Mouse (Mus musculus) right cerebral cortex, postnatal 10 days (tissue): Measurements from ENCODE around the gene Map4.

Experiments used
- DNase-seq, 2 experiments: peaks; one replicate each; pipeline ENCODE4 v3.0.0; 2021; ENCODE audit warnings: low spot score in 2 of 2

Map4 gene

DNA sequence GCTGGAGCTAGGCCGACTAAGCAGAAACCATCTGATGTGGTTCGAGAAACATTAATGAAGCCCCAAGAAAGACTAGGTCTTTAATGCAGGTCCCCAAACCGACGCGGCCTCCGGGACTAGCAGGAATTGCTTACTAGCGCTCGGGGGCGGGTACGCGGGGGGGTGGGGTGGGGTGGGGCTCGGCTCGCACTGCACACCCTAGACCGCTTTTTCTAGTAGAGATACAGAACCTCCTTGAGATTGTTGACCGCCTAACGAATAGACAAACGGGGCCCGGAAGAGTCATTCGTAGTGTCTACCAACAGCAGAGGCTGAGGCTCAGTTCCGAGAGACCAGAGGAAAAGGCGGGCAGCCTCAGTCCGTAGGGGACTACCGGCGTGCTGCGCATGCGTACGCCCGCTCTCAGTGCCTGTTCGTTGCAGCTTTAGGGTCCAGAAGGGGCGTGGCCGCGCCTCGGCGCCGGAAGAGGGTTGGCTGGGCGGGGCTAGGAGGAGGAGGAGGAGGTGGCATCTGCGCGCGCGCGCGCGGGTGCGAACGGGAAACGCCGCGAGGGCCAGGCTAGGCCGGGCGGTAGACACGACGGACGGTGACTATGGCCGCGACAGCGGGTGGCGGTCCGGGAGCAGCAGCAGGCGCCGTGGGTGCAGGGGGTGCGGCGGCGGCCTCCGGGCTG, 200.4 kb downstream of the Map4 start:
- DNase-seq = peak; percentile 99 to 100

DNA sequence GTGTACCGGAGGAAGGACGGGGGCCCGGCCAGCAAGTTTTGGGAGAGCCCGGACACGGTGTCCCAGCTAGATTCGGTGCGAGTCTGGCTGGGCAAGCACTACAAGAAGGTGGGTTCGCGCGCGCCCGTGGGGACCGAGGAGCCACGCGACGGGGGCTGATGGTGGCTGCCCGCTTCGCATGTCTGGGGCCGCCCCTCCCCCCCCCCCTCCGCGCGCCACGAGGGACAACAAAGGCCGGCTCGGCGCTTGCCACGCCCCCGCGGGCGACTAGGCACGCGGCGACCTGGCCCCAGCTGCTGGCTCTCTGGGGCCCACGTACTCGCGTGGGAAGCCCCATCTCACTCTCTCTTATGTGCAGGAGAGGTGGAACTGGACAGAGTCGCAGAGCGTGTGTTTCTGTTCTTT, 200.9 kb downstream of the Map4 start:
- no peak for DNase-seq

DNA sequence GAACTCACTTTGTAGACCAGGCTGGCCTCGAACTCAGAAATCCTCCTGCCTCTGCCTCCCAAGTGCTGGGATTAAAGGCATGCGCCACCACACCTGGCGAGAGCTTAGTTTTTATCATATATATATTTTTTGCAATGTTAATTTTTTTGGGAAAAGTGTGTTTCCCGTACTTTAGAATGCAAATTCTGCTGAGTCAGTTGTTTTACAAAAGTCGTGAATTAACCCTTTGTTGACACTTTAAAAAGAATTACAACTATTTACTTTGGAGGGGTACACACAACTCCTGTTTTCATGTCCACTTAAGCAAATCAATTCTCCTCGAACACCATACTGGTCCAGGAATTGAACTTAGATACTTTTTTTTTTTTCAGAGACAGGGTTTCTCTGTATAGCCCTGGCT, 201.7 kb downstream of the Map4 start:
- no peak for DNase-seq
